Mouse (Mus musculus): ENCODE results near the gene Khdc4.

The Khdc4 gene

DNA sequence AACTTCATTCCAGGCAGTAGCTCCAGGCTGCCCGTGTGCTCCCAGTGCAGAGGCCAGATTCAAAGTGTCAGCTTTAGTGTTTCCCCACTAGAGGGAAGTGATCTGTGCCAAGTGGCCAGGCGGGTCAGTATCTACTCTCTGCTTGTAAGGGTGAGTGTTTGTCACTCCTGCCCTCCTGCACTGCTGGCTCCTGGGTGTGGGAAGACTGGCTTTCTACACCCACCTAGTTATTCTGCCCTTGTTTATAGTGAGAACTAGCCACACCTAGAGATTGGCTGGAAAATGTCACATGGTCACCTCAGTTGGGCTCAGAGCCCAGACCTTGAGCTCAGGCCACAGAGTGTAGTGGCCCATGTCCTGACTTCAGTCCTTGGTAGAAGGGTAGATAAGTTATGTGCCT, 33.5 kb downstream of the Khdc4 start:
- peak; percentile 23 for DNase-seq (ENCODE audit: low read depth, low spot score)

DNA sequence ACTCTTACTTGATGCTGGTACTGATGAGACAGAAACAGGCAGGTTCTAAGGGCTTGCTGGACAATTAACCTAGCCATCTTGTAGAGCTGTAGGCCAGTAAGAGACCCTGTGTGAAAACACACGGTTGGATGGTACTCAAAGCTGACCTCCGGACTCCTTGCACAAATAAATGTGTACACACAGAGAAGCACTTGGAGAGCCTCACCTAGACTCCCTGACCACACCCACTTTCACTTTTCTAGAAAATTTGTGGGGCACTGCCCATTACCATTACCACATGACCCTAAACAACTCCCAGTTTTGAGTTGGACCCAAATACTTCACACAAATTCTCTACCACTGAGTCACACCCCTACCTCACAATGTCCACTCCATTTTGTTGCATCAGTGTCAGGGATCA, 51.0 kb downstream of the Khdc4 start:
- DNase-seq (ENCODE audit: low read depth, low spot score) = no peak

DNA sequence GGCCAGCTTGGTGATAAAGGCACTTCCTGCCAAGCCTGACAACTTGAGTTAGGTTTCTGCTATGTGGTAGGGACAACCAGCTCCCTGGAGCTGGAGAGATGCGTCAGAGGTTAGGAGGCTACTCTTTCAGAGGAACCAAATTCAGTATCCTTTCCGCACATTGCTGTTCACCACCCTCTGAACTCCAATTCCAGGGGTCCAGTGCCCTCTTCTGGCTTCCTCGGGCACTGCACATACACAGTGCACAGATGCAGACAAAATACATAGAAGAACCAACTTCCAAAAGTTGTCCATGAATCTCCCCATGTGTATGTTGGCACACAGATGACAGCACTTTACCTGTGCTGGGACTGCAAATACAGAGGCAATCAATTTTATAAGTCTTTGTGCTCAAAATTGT, 53.0 kb downstream of the Khdc4 start:
- DNase-seq (ENCODE audit: low read depth, low spot score) = peak; percentile 85

DNA sequence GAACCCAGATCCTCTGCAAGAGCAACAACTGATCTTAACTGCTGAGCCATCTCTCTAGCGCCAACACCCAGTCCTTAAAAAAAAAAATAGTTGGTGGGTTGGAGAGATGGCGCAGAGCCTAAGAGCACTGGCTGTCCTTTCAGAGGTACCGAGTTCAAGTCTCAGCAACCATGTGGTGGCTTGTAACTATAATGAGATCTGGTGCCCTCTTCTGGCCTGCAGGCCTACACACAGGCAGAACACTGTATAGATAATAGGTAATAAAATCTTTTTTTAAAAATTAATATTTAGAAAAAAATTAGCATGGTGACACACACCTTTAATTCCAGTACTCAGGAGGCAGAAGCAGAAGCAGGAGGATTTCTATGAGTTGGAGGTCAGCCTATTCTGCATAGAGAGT, 54.5 kb downstream of the Khdc4 start:
- DNase-seq (ENCODE audit: low read depth, low spot score) = no peak

DNA sequence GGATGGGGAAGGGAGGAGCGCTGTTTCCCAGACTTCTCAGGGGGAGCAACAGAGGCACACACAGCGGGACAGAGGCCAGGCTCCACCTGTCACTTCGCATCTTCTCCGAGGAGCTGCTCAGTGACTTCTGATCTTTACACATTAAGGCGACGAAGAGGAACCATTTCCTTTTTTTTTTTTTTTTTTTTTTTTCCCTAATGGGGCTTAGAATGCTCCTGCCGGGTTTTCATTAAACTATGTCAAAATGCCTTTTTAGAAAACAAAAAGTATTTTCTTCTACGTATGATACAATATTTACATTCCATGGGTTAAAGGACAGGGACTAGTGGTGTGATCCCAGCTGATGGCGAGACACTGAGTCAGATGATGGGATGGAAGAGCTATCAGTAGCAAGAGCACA, 59.9 kb downstream of the Khdc4 start:
- DNase-seq (ENCODE audit: low read depth, low spot score) = no peak

DNA sequence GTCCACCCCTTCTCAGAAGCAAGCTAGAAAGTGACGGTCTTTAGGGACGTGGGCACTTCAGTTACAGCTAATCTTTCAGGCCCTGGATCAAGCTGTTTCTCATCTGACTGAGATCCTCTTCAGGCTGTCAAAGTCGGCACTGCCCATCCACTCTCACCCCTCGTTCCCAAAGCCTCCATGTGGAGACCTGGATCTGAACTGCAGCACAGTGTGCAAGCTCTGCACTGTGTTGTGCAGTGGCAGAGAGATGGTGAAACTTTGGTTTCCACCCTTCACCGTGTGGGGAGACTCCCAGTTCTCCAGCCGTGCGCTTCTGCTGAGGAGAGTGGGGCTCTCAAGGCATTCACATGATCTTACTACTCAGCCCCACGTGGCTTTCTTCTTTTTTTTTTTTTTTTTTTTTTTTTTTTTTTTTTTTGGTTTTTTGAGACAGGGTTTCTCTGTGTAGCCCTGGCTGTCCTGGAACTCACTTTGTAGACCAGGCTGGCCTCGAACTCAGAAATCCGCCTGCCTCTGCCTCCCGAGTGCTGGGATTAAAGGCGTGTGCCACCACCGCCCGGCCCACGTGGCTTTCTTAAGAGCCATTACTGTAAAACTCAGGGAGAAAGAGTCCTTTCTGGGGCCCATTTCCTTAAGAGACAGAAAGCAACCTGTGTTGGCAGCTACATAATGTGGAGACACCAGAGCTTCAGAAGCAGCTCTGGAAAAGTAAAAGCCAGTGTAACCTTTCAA, 60.7 kb downstream of the Khdc4 start:
- peak; percentile 15 for DNase-seq (ENCODE audit: low read depth, low spot score)

DNA sequence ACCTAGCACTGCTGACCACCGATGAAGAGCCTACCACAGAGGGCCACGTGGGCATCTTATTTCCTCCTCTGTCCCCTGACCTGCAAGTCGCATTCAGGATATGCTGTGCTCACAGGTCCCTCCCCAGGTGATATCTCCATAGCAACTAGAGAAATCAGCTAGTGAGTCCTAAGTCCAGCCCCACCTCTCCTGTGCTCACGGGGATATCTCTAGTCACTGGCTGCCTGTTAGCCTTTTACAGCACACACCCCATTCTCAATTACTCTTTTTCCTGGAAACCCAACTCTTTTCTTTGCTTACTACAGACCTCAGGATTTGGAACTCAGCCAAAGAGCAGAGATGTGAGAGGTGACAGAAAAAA, 61.2 kb downstream of the Khdc4 start:
- DNase-seq (ENCODE audit: low read depth, low spot score) = peak; percentile 51

DNA sequence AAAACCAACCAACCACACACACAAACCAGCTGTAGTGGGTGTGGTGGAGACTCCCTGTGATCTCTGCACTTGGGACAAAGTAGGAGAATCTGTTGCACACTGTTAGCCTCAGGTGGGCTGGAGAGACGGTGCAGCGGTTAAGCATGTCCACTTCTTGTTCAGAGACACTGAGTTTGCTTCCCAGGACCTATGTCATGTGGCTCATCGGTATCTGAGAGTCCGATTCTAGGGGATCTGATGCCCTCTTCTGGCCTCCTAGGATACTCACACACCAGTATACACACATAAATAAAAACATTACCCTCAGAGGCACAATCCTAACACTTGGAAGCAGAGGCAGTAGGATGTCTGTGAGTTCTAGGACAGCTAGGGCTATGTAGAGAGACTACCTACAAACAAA, 68.7 kb downstream of the Khdc4 start:
- peak; percentile 81 for DNase-seq (ENCODE audit: low read depth, low spot score)

DNA sequence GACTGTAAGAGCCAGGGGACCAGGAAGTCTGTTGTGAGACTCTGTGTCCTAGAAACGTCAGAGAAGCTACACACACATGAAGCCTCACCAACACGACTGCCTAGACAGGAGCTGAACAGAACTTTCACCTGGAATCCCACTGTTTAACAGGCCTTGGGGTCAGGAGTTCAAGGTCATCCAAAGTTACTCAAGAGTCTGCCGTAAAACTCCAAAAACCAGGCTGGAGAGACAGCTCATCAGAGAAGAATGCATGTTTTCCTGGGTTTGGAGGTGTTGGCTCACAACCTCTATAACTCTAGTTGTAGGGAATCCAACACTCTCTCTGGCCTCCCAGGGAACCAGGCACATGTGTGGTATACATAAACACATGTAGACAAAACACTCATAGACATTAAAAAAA, 69.9 kb downstream of the Khdc4 start:
- DNase-seq (ENCODE audit: low read depth, low spot score) = peak; percentile 61

DNA sequence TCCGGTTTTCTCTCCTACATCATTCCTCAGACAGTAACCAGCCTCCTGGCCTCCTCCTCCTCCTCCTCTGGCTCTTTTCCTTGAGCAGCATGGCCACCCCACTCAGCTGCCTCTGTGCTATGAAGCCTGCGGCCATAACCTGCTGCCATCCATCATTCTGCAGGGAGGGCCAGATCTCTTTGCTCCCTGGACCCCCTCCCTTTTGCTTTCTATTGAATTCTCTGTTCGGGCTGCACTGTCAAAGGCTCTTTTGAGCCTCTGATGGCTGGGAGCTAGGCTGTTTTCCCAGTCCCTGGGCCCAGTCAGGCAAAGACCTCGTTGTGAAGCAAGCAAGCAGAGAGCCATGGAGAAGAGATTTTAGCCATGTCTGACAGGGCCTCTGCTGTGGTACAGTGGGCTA, 70.7 kb downstream of the Khdc4 start:
- DNase-seq (ENCODE audit: low read depth, low spot score) = no peak

DNA sequence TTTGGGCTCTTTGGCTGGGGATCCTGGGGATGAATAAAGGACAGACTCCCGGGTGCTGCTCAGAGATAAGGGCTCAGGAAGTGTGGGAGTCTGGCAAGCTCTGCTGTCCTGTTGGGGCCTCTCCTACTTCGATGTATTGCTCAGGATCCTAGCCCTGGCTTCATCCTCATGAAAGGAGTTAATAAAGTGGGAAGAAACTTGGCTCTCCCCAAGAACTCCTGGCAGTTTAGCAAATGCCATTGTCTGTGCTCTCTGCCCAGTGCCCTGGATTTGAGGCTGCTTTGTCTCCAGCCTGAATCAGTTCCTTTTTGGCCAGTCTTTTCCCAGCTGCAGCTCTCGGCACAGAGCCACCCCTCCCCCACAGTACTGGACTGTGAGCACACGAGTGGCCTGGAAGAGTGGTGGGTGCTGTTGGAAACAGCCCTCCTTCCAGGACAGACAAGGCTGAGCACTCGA, 72.5 kb downstream of the Khdc4 start:
- no peak for DNase-seq (ENCODE audit: low read depth, low spot score)

DNA sequence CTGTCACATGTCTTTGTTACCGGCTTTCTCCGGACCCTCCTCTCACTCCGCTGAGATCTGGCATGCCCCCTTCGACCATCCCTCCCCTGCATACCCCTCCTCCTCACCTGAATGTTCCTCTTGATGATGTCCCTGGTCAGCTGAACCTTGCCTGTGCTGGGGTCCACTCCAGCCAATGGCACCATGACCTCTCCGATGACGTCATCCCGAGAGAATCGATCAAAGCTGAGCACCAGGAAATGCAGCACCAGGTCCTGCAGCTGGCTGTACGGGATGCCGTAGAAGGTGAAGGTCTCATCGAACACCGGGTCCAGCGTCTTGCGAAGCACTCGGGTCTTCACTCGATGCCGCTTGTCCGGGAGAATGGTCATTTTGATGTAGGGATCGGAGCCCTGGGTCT, 76.0 kb downstream of the Khdc4 start:
- DNase-seq (ENCODE audit: low read depth, low spot score) = peak; percentile 65

DNA sequence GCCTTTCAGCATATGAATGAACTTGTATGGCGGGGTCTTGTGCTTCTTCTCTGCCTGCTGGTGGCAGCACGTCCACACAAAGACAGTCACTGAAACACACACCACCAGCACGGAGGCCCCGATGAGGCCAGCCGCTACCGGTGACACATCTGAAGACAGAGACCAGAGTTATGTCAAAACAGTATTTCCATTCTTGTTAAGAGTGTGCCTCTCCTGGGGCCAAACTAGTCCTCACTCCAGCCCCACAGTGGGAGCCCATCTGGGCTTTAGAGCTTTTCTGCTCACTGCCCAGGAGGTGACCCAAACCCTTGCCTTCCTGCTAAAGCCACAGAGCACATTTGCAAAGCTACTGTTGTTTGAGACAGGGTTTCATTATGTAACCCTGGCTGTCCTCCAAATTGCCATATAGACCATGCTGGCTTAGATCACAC, 76.8 kb downstream of the Khdc4 start:
- DNase-seq (ENCODE audit: low read depth, low spot score) = peak; percentile 18

Data from ZHBTc4 (cell line).